Mouse (Mus musculus) lung, adult 2 months (tissue): ENCODE measurements around the gene Maml3.

Experiments used
- CTCF ChIP-seq: fragments of 200-500 bp; IDR thresholded peaks from 2 replicates; pipeline ENCODE4 v1.5.1; 2011; ENCODE audit warnings: mild to moderate bottlenecking, low read length, control low read depth; ENCODE audit not compliant: insufficient read depth
- POLR2A ChIP-seq: fragments of 200-500 bp; IDR thresholded peaks from 2 replicates; pipeline ENCODE4 v1.6.1; 2011; ENCODE audit warnings: low read depth, mild to moderate bottlenecking, control low read depth, low read length, borderline replicate concordance; ENCODE audit errors: extremely low read depth

- TF ChIP-seq CTCF (no peak), POLR2A (no peak)
Observed at GRCm38 (mm10) chr3:52115421-52115820, 10.5 kb upstream of the Maml3 start.
